Mouse (Mus musculus) heart, postnatal 0 days (tissue): Measurements from ENCODE around the gene Slc22a16. TPM values are rescaled to one million over a fixed set of nuclear protein-coding genes. Genes with fewer than 3 reads are reported as not detected.

Experiments used
- ATAC-seq: fragments of 200-750 bp; cut with Nextera tagmentation; 2 replicates; pipeline ENCODE4 v1.8.0; 2017; ENCODE audit warnings: low read depth, moderate number of reproducible peaks, moderate library complexity; ENCODE audit not compliant: insufficient read depth
- DNase-seq: peaks from one replicate; pipeline ENCODE4 v3.0.0-alpha.2; 2016; ENCODE audit warnings: low spot score
- H3K27ac ChIP-seq: fragments of 300-500 bp; sonication (generic); 2 replicates; pipeline ENCODE4 v1.5.1; 2014; ENCODE audit warnings: low read depth, mild to moderate bottlenecking
- H3K27me3 ChIP-seq: fragments of 300-500 bp; sonication (generic); 2 replicates; pipeline ENCODE4 v1.6.1; 2014; ENCODE audit warnings: low read length, mixed read lengths; ENCODE audit not compliant: control insufficient read depth, insufficient read depth
- H3K36me3 ChIP-seq: fragments of 300-500 bp; sonication (generic); replicated peaks from 2 replicates; pipeline ENCODE4 v1.6.1; 2014; ENCODE audit warnings: low read length, mixed read lengths; ENCODE audit not compliant: control insufficient read depth, insufficient read depth
- H3K4me1 ChIP-seq: fragments of 300-500 bp; sonication (generic); 2 replicates; pipeline ENCODE4 v1.6.1; 2014; ENCODE audit warnings: antibody characterized with exemption; ENCODE audit not compliant: control insufficient read depth, insufficient read depth
- H3K4me2 ChIP-seq: fragments of 300-500 bp; sonication (generic); 2 replicates; pipeline ENCODE4 v1.6.1; 2014; ENCODE audit warnings: low read depth, mild to moderate bottlenecking, low read length, moderate library complexity
- H3K4me3 ChIP-seq: fragments of 300-500 bp; sonication (generic); 2 replicates; pipeline ENCODE4 v1.5.1; 2014; ENCODE audit warnings: low read depth, low read length
- H3K9ac ChIP-seq: fragments of 300-500 bp; sonication (generic); replicated peaks from 2 replicates; pipeline ENCODE4 v1.6.1; 2014; ENCODE audit warnings: low read depth, low read length, mixed read lengths
- H3K9me3 ChIP-seq: fragments of 300-500 bp; sonication (generic); replicated peaks from 2 replicates; pipeline ENCODE4 v1.6.1; 2016; ENCODE audit warnings: low read length; ENCODE audit not compliant: control insufficient read depth
- CTCF ChIP-seq: IDR thresholded peaks from 2 replicates; pipeline ENCODE4 v1.5.1; 2016; ENCODE audit warnings: antibody characterized with exemption, control low read depth, low read depth
- EP300 ChIP-seq: IDR thresholded peaks from 2 replicates; pipeline ENCODE4 v1.6.1; 2016; ENCODE audit warnings: antibody characterized with exemption, low read depth
- WGBS: fragments of 180-500 bp; shearing (Covaris S2); extraction: QIAGEN DNeasy Blood & Tissue Kit; methylation state at CpG from one replicate; pipeline ENCODE4 v1.1.7; 2014; 5-methylcytosine and 5-hydroxymethylcytosine counted together
- polyA plus RNA-seq: library from polyadenylated mRNA; unstranded; fragments of >200 nt; fragmentation: Nextera tagmentation; extraction: Ambion mirVana; gene quantifications from 2 replicates; pipeline ENCODE4 v1.2.1, GENCODE M21; 2015
- total RNA-seq: library from RNA; depleted of rRNA; stranded (reverse); fragments of >200 nt; gene quantifications from 2 replicates; pipeline ENCODE4 v1.2.3, GENCODE M21; 2014; ENCODE audit warnings: low replicate concordance

The Slc22a16 gene
- total and polyA plus RNA-seq, 2 experiments from 2014 or later: not detected

DNA sequence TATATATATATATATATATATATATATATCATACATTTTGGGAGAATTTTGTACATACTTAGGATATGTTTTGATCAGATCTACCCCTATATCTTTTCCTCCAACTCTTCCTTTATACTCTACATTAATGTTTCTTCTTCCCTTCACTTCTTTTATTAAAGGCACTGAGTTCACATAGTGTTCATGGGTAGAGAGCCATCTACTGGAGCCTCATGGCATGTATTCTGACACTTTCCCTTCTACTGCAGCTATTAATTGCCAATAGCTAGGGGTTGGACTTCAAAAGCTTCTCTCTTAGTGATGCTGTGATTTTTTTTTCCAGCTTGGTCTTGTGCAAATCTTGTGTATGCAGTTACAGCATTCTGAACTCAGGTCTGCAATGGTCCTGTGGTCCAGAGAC, 47.8 kb downstream of the Slc22a16 start:
- H3K27ac ChIP-seq: no peak overlapping the region
- no peak overlapping the region for H3K9ac ChIP-seq
- peak; percentile 28 for DNase-seq
- no peak for ATAC-seq
- H3K4me3 ChIP-seq: no peak overlapping the region
- H3K36me3 ChIP-seq: no peaks in the 10 kb centered on the region
- TF ChIP-seq CTCF (peak; percentile 38), EP300 (no peak)
- H3K4me1 ChIP-seq: no peaks in the 10 kb centered on the region
- H3K4me2 ChIP-seq: no peak overlapping the region
- H3K9me3 ChIP-seq: no peaks in the 10 kb centered on the region
- H3K27me3 ChIP-seq: no peaks in the 10 kb centered on the region

DNA sequence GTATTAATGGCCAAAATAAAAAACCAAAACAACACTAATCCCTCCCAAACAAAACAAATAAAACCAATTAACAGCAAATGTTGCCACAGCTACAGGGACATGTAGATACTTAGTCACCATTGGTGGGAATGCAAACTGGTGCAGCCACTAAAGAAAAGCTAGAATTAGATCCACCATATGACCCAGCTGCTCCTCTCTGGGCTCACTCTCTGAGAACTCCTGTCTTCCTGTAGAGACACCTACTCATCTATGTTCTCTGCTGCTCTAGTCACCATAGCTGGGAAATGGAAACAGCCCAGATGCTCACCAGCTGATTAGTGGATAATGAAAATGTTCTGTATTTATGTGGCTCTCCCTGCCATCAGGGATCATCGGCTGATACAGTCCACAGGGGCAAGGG, 49.6 kb downstream of the Slc22a16 start:
- Histone ChIP-seq H3K27me3 (no peaks in the 10 kb centered on the region), H3K4me2 (no peak overlapping the region), H3K9ac (no peak overlapping the region), H3K4me3 (no peak overlapping the region), H3K9me3 (no peaks in the 10 kb centered on the region), H3K4me1 (no peaks in the 10 kb centered on the region), H3K36me3 (no peaks in the 10 kb centered on the region), H3K27ac (no peak overlapping the region)
- 83% methylated on average over 1 of the region's 1 CpGs for WGBS
- ATAC-seq (no peak), DNase-seq (no peak)
- TF ChIP-seq CTCF (no peak), EP300 (no peak)

DNA sequence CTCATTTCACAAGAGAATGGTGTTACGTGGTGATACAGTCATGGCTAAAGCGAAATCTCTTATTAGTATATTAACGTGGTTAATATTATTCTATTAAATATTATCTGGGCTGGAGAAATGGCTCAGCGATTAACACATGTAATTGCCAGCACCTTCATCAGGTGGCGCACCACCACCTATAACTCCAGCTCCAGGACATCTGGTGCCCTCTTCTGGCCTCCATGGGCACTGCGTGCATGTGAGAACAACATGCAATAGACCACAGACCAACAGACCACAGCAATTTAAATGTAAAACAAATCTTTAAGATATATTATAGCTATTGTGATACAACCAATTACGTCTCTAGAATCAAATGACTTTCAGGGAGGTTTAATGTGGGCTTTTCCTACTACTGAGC, 59.0 kb downstream of the Slc22a16 start:
- Histone ChIP-seq H3K27me3 (no peaks in the 10 kb centered on the region), H3K4me2 (peak overlapping the region; percentile 25; the same call in 1 of the 2 replicates), H3K9me3 (no peaks in the 10 kb centered on the region), H3K4me3 (no peak overlapping the region), H3K9ac (no peak overlapping the region), H3K4me1 (no peaks in the 10 kb centered on the region), H3K36me3 (no peaks in the 10 kb centered on the region), H3K27ac (peak overlapping the region; percentile 99)
- ATAC-seq (no peak), DNase-seq (peak; percentile 19)
- TF ChIP-seq CTCF (peak; percentile 72), EP300 (no peak)
- WGBS: 80% methylated on average over 7 of the region's 7 CpGs

- peak within 1 kb of the TSS; percentile 48 for H3K4me3 ChIP-seq
- no peaks in the 10 kb centered on the region for H3K4me1 ChIP-seq
- H3K27ac ChIP-seq: peak within 1 kb of the TSS; percentile 99
- ATAC-seq (peak; percentile 96), DNase-seq (peak; percentile 94)
- WGBS: 23% methylated on average over 8 of the region's 8 CpGs
- TF ChIP-seq CTCF: no peak
- peak; percentile 80; the same call in 1 of the 2 replicates for TF ChIP-seq EP300
- H3K36me3 ChIP-seq: no peaks in the 10 kb centered on the region
- H3K9ac ChIP-seq: peak within 1 kb of the TSS; percentile 64
- H3K27me3 ChIP-seq: no peaks in the 10 kb centered on the region
- peak within 1 kb of the TSS; percentile 64 for H3K4me2 ChIP-seq
- no peaks in the 10 kb centered on the region for H3K9me3 ChIP-seq
These were observed 59.6 kb downstream of the Slc22a16 start, which contains the start of gene Ddo for GRCm38 (mm10) chr10:40629656-40630311. Gene Ddo, plus strand, starts transcription at chr10:40630011.

DNA sequence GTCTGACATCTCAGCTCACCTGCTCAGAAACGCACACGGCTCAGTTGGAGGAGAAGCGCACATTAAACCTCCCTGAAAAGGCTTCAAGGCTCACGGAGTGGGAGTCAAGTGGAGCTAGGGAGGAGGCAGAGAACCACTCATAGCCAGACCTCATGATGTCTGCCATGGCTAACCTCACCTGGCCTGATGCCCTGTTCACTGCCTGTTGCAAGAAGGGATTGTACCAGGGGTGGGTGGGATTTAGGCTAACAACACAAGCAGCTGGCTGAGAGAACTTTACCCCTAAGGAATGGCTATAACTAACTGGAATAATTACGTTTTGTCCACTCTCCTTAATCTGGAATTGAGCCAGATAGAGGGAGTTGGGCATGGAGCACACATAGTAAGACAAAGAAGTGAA, 60.3 kb downstream of the Slc22a16 start:
- H3K4me1 ChIP-seq: no peaks in the 10 kb centered on the region
- TF ChIP-seq CTCF (no peak), EP300 (no peak)
- H3K4me3 ChIP-seq: peak overlapping the region; percentile 48
- DNase-seq (peak; percentile 47), ATAC-seq (peak; percentile 15)
- no peaks in the 10 kb centered on the region for H3K27me3 ChIP-seq
- H3K9ac ChIP-seq: peak overlapping the region; percentile 64
- H3K27ac ChIP-seq: peak overlapping the region; percentile 99
- no peaks in the 10 kb centered on the region for H3K9me3 ChIP-seq
- 27% methylated on average over 5 of the region's 5 CpGs for WGBS
- H3K36me3 ChIP-seq: no peaks in the 10 kb centered on the region
- peak overlapping the region; percentile 64 for H3K4me2 ChIP-seq

DNA sequence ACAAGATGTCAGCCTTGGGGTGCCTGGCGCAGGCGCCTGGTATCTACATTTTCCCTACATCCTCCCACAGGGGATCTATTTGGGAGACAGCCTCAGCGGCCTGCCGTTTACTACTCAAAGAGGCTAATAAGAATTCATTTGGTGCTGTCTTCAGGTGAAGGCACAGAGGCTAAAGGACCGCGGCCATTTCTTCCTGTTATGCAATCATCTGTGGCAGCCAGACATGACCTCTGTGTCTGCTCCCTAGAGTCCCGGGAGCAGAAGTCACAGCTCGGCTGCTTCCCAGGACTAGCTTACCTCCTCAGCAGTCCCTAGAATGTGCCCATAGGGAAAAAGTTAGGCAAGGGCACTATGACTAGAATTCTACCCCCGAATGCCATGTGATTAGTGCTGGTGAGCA, 60.8 kb downstream of the Slc22a16 start:
- Histone ChIP-seq H3K27me3 (no peaks in the 10 kb centered on the region), H3K9ac (peak overlapping the region; percentile 64), H3K9me3 (no peaks in the 10 kb centered on the region), H3K27ac (peak overlapping the region; percentile 99), H3K4me3 (peak overlapping the region; percentile 48), H3K4me1 (no peaks in the 10 kb centered on the region), H3K4me2 (peak overlapping the region; percentile 64), H3K36me3 (no peaks in the 10 kb centered on the region)
- no peak for TF ChIP-seq EP300
- no peak for TF ChIP-seq CTCF
- ATAC-seq (no peak), DNase-seq (no peak)
- 53% methylated on average over 9 of the region's 9 CpGs for WGBS
